Comparison of ENCODE assay signal across 8 mouse cellular contexts in the genomic region with DNA sequence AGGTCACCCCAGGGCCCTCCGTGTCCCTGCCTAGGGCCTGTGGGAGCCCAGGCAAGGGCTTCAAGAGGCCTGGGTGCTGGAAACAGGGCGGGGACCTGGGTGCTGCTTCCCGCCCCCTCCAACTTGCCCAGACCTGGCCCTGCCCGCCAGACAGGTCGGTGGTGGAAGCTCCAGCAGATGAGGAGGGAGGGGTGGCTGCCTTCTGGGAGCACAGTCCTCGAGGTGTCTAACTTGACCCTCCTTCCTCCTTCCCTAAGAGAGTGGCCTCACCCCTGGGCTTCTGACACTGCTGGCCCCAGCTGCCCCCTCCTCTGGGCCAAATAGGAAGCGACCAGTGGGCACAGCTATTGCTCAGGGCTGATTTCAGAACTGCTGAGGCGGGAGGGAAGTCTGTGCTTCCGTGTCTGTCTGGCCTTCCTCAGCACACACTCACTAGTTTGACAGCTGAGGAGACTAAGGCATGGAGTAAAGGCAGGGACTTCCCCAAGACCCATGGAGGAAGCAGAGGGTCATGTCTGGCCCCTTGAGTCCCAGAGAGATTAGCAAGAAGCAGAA. TPM values are rescaled to one million over a fixed set of nuclear protein-coding genes. Genes with fewer than 3 reads are reported as not detected.
DNase-seq lines count a peak whose midpoint lies in the region; ATAC-seq and TF ChIP-seq lines count a peak whose summit lies in the region.

A gene (minus strand): TSS at position 175 of the 555 bp plus-strand sequence.

- H3K27me3 ChIP-seq in intestine, postnatal 0 days (replicated peaks; ENCODE audit: control insufficient read depth, insufficient read depth, low read length): no peaks in the 10 kb centered on the region

- peaks cover 11% of the 10 kb centered on the region for H3K4me1 ChIP-seq in brown adipose tissue, adult 24 weeks (ENCODE audit: control insufficient read depth, insufficient read depth, insufficient read length, low read length)
- H3K4me1 ChIP-seq in intestine, postnatal 0 days (replicated peaks; ENCODE audit: control insufficient read depth, insufficient read depth, low read length): no peaks in the 10 kb centered on the region

- no peak within 1 kb of the TSS for H3K9ac ChIP-seq in intestine, postnatal 0 days (ENCODE audit: low read depth, low read length)

- peak within 1 kb of the TSS; percentile 39 for H3K4me3 ChIP-seq in brown adipose tissue, adult 24 weeks (ENCODE audit: insufficient read depth, low read depth, low read length)
- H3K4me3 ChIP-seq in intestine, postnatal 0 days (ENCODE audit: low read depth, low read length): 0 out of 2 replicates have a peak within 1 kb of the TSS, but pooled peaks have one; percentile 0

- peak within 1 kb of the TSS; percentile 70 for H3K27ac ChIP-seq in brown adipose tissue, adult 24 weeks (replicated peaks; ENCODE audit: low read depth, low read length)
- no peak within 1 kb of the TSS for H3K27ac ChIP-seq in intestine, postnatal 0 days (ENCODE audit: low read depth, low read length)

- 22% methylated on average over 9 of the region's 9 CpGs for WGBS in intestine, postnatal 0 days

- peaks cover 4% of the 10 kb centered on the region for H3K36me3 ChIP-seq in intestine, postnatal 0 days (ENCODE audit: control insufficient read depth, insufficient read depth)

- no peak for TF ChIP-seq CTCF in intestine, postnatal 0 days (IDR thresholded peaks at IDR 0.05; ENCODE audit: low read depth)

- H3K4me2 ChIP-seq in intestine, postnatal 0 days (replicated peaks; ENCODE audit: low read depth): no peak within 1 kb of the TSS; the same call in 1 of the 2 replicates

- no peaks in the 10 kb centered on the region for H3K9me3 ChIP-seq in intestine, postnatal 0 days (ENCODE audit: control insufficient read depth)

- DNase-seq in layer of hippocampus, adult 11-12 months (ENCODE audit: low spot score): peak; percentile 61
- DNase-seq in layer of hippocampus, postnatal 14 days (ENCODE audit: low spot score in 2 of 2): no peak
- no peak for DNase-seq in ovary, postnatal 10 days (ENCODE audit: low spot score)
- no peak for DNase-seq in kidney, postnatal 14 days
- DNase-seq in retina, embryonic 14.5 days (ENCODE audit: low spot score): no peak

- ATAC-seq in intestine, postnatal 0 days: no peak
- peak; percentile 41 for ATAC-seq in megakaryocyte-erythroid progenitor cell, adult 5-6 weeks (replicated peaks; ENCODE audit: low FRiP score, low TSS enrichment, poor library complexity, severe bottlenecking)

RNA-seq across cellular contexts. Expression of the gene that starts here (rescaled TPM):
- total RNA-seq in layer of hippocampus, postnatal 14 days (2021): 1 to 10 TPM; 2.4 to 4.2 TPM
- polyA plus RNA-seq in brown adipose tissue, adult 24 weeks (2012; ENCODE audit: insufficient read depth, insufficient read length, missing spikeins): not detected in 2 replicates
- 0.64 and 0.78 TPM in 2 replicates for polyA plus RNA-seq in intestine, postnatal 0 days (2015; fragmentation: Nextera tagmentation; extraction: Ambion mirVana)
- total RNA-seq in megakaryocyte-erythroid progenitor cell, adult 5-6 weeks (2014; fragmentation: Nextera tagmentation): 41.4 and 48.1 TPM in 2 replicates
- 42.6 and 45.2 TPM in 2 replicates for total RNA-seq in megakaryocyte-erythroid progenitor cell, adult 5-6 weeks (2017)

Comparison
In these comparisons a context has a peak if more than half of its experiments do, and no peak if none do; other contexts are left out.
1. RNA of the gene that starts here (total RNA-seq): 41.4 to 48.1 TPM in megakaryocyte-erythroid progenitor cell, adult 5-6 weeks; 2.4 to 4.2 TPM in layer of hippocampus, postnatal 14 days; every median in the first group is over 4 times any median in the second.